Mouse (Mus musculus): ENCODE measurements around the gene Spata32. TPM values are rescaled to one million over a fixed set of nuclear protein-coding genes. Genes with fewer than 3 reads are reported as not detected.

Spata32 gene
- polyA plus RNA-seq, 1 experiment from 2014 or later, result 0.99 TPM

- peaks cover 8% of the 10 kb centered on the region for H3K4me1 ChIP-seq (replicated peaks)
- WGBS, result 91% methylated on average over 4 of the region's 4 CpGs
- no peaks in the 10 kb centered on the region for H3K9me3 ChIP-seq
- H3K4me3 ChIP-seq, result no peak overlapping the region
- H3K9ac ChIP-seq, result no peak overlapping the region
- H3K27me3 ChIP-seq, result no peaks in the 10 kb centered on the region; the same call in 1 of the 2 replicates
- H3K27ac ChIP-seq (replicated peaks), result no peak overlapping the region
- no peak for ATAC-seq (ENCODE audit: low FRiP score, low read depth)
- no peak overlapping the region for H3K4me2 ChIP-seq
- H3K36me3 ChIP-seq, result peaks cover 11% of the 10 kb centered on the region; the same call in 1 of the 2 replicates
Observed at GRCm38 (mm10) chr11:103219995-103220394, 1.8 kb upstream of the Spata32 start.

GRCm38 (mm10) chr11:103219259-103219658, 1.0 kb upstream of the Spata32 start:
- H3K4me1 ChIP-seq (replicated peaks), result peaks cover 8% of the 10 kb centered on the region
- H3K4me3 ChIP-seq, result no peak overlapping the region
- no peaks in the 10 kb centered on the region; the same call in 1 of the 2 replicates for H3K27me3 ChIP-seq
- no peak overlapping the region for H3K4me2 ChIP-seq
- WGBS, result 93% methylated on average over 5 of the region's 5 CpGs
- H3K9me3 ChIP-seq, result no peaks in the 10 kb centered on the region
- no peak overlapping the region for H3K27ac ChIP-seq (replicated peaks)
- no peak overlapping the region for H3K9ac ChIP-seq
- no peak for ATAC-seq (ENCODE audit: low FRiP score, low read depth)
- H3K36me3 ChIP-seq, result peaks cover 6% of the 10 kb centered on the region; the same call in 1 of the 2 replicates

GRCm38 (mm10) chr11:103218517-103218901, 277 bp upstream of the Spata32 start:
- ATAC-seq (ENCODE audit: low FRiP score, low read depth), result peak; percentile 25; the same call in 1 of the 2 replicates
- Histone ChIP-seq H3K27me3 (no peaks in the 10 kb centered on the region; the same call in 1 of the 2 replicates), H3K4me3 (peak overlapping the region; percentile 59), H3K4me1 (replicated peaks) (peaks cover 8% of the 10 kb centered on the region), H3K4me2 (peak overlapping the region; percentile 99), H3K9ac (peak overlapping the region; percentile 84), H3K27ac (replicated peaks) (peak overlapping the region; percentile 84), H3K9me3 (no peaks in the 10 kb centered on the region), H3K36me3 (peaks cover 6% of the 10 kb centered on the region; the same call in 1 of the 2 replicates)
- WGBS, result 25% methylated on average over 6 of the region's 6 CpGs

GRCm38 (mm10) chr11:103215355-103215754, 2.9 kb downstream of the Spata32 start:
- Histone ChIP-seq H3K4me1 (replicated peaks) (peaks cover 8% of the 10 kb centered on the region), H3K27ac (replicated peaks) (no peak overlapping the region), H3K9ac (no peak overlapping the region), H3K4me2 (no peak overlapping the region), H3K4me3 (no peak overlapping the region), H3K9me3 (no peaks in the 10 kb centered on the region), H3K27me3 (no peaks in the 10 kb centered on the region; the same call in 1 of the 2 replicates), H3K36me3 (no peaks in the 10 kb centered on the region)
- WGBS, result 63% methylated on average over 1 of the region's 1 CpGs
- no peak for ATAC-seq (ENCODE audit: low FRiP score, low read depth)

- Histone ChIP-seq H3K9ac (no peak overlapping the region), H3K4me3 (no peak overlapping the region), H3K9me3 (no peaks in the 10 kb centered on the region), H3K4me1 (replicated peaks) (peaks cover 7% of the 10 kb centered on the region), H3K4me2 (no peak overlapping the region), H3K27me3 (no peaks in the 10 kb centered on the region; the same call in 1 of the 2 replicates), H3K27ac (replicated peaks) (no peak overlapping the region), H3K36me3 (no peaks in the 10 kb centered on the region)
- no peak for ATAC-seq (ENCODE audit: low FRiP score, low read depth)
- 85% methylated on average over 5 of the region's 5 CpGs for WGBS
Observed at GRCm38 (mm10) chr11:103213712-103214111, 4.5 kb downstream of the Spata32 start.

GRCm38 (mm10) chr11:103210291-103210690, 7.9 kb downstream of the Spata32 start:
- Histone ChIP-seq H3K27me3 (no peaks in the 10 kb centered on the region), H3K9me3 (no peaks in the 10 kb centered on the region), H3K4me3 (no peak overlapping the region), H3K9ac (no peak overlapping the region), H3K4me1 (replicated peaks) (no peaks in the 10 kb centered on the region), H3K36me3 (no peaks in the 10 kb centered on the region), H3K27ac (replicated peaks) (no peak overlapping the region), H3K4me2 (no peak overlapping the region)
- whole genome bisulfite sequencing, result 71% methylated on average over 8 of the region's 8 CpGs
- ATAC-seq (ENCODE audit: low FRiP score, low read depth), result no peak

GRCm38 (mm10) chr11:103208458-103208857, 9.8 kb downstream of the Spata32 start, which contains the start of gene 1700023F06Rik:
1700023F06Rik (minus strand) TSS chr11:103208558.
- no peaks in the 10 kb centered on the region for H3K36me3 ChIP-seq
- no peak within 1 kb of the TSS for H3K4me3 ChIP-seq
- H3K9me3 ChIP-seq, result no peaks in the 10 kb centered on the region
- no peaks in the 10 kb centered on the region for H3K27me3 ChIP-seq
- WGBS, result 81% methylated on average over 3 of the region's 3 CpGs
- H3K4me2 ChIP-seq, result no peak within 1 kb of the TSS
- H3K27ac ChIP-seq (replicated peaks), result no peak within 1 kb of the TSS
- no peaks in the 10 kb centered on the region for H3K4me1 ChIP-seq (replicated peaks)
- no peak for ATAC-seq (ENCODE audit: low FRiP score, low read depth)
- H3K9ac ChIP-seq, result no peak within 1 kb of the TSS

- 89% methylated on average over 6 of the region's 6 CpGs for WGBS
- H3K27ac ChIP-seq (replicated peaks), result no peak overlapping the region
Observed at GRCm38 (mm10) chr11:103206203-103206602, 12.0 kb downstream of the Spata32 start.

GRCm38 (mm10) chr11:103202376-103202775, 15.9 kb downstream of the Spata32 start:
- Histone ChIP-seq H3K4me2 (no peak overlapping the region), H3K9me3 (no peaks in the 10 kb centered on the region), H3K36me3 (no peaks in the 10 kb centered on the region), H3K9ac (no peak overlapping the region), H3K27ac (replicated peaks) (no peak overlapping the region), H3K27me3 (peaks cover 24% of the 10 kb centered on the region), H3K4me1 (replicated peaks) (peaks cover 29% of the 10 kb centered on the region), H3K4me3 (no peak overlapping the region)
- no peak for ATAC-seq (ENCODE audit: low FRiP score, low read depth)

More at GRCm38 (mm10) chr11:103206203-103206602, 12.0 kb downstream of the Spata32 start:
- H3K4me3 ChIP-seq, result no peak overlapping the region
- no peak for ATAC-seq (ENCODE audit: low FRiP score, low read depth)
- no peaks in the 10 kb centered on the region for H3K36me3 ChIP-seq
- H3K27me3 ChIP-seq, result no peaks in the 10 kb centered on the region
- no peak overlapping the region for H3K4me2 ChIP-seq
- H3K9me3 ChIP-seq, result no peaks in the 10 kb centered on the region
- H3K9ac ChIP-seq, result no peak overlapping the region
- peaks cover 8% of the 10 kb centered on the region for H3K4me1 ChIP-seq (replicated peaks)

GRCm38 (mm10) chr11:103201664-103202063, 16.6 kb downstream of the Spata32 start:
- Histone ChIP-seq H3K4me1 (replicated peaks) (peaks cover 29% of the 10 kb centered on the region), H3K9me3 (no peaks in the 10 kb centered on the region), H3K9ac (no peak overlapping the region), H3K27me3 (peaks cover 32% of the 10 kb centered on the region), H3K4me3 (no peak overlapping the region), H3K36me3 (no peaks in the 10 kb centered on the region), H3K4me2 (no peak overlapping the region), H3K27ac (replicated peaks) (no peak overlapping the region)
- 23% methylated on average over 6 of the region's 6 CpGs for WGBS
- ATAC-seq (ENCODE audit: low FRiP score, low read depth), result no peak; the same call in 1 of the 2 replicates

- Histone ChIP-seq H3K27me3 (peaks cover 57% of the 10 kb centered on the region), H3K27ac (replicated peaks) (peak overlapping the region; percentile 49; the same call in 1 of the 2 replicates), H3K4me1 (replicated peaks) (peaks cover 29% of the 10 kb centered on the region), H3K9me3 (no peaks in the 10 kb centered on the region), H3K4me2 (peak overlapping the region; percentile 99), H3K9ac (peak overlapping the region; percentile 73), H3K4me3 (peak overlapping the region; percentile 54), H3K36me3 (0 out of 2 replicates have a peak, but pooled peaks cover 2% of the 10 kb centered on the region)
- peak; percentile 79 for ATAC-seq (ENCODE audit: low FRiP score, low read depth)
- under 1% methylated on average over 59 of the region's 59 CpGs for WGBS
Observed at GRCm38 (mm10) chr11:103198911-103199803, 19.1 kb downstream of the Spata32 start.

GRCm38 (mm10) chr11:103198339-103198738, 19.9 kb downstream of the Spata32 start:
- peaks cover 65% of the 10 kb centered on the region for H3K27me3 ChIP-seq
- H3K4me1 ChIP-seq (replicated peaks), result peaks cover 29% of the 10 kb centered on the region
- peak overlapping the region; percentile 99 for H3K4me2 ChIP-seq
- no peak for ATAC-seq (ENCODE audit: low FRiP score, low read depth)
- WGBS, result 8% methylated on average over 16 of the region's 16 CpGs
- no peaks in the 10 kb centered on the region for H3K9me3 ChIP-seq
- H3K4me3 ChIP-seq, result peak overlapping the region; percentile 54
- 0 out of 2 replicates have a peak, but pooled peaks cover 2% of the 10 kb centered on the region for H3K36me3 ChIP-seq
- H3K27ac ChIP-seq (replicated peaks), result no peak overlapping the region
- H3K9ac ChIP-seq, result no peak overlapping the region
